Mouse (Mus musculus) kidney, embryonic 16.5 days (tissue): ENCODE results near the gene Cyp4a29. TPM values are rescaled to one million over a fixed set of nuclear protein-coding genes. Genes with fewer than 3 reads are reported as not detected.

Experiments
- polyA plus RNA-seq: library from polyadenylated mRNA; unstranded; fragments of >200 nt; fragmentation: Nextera tagmentation; extraction: Ambion mirVana; gene quantifications from 2 replicates; pipeline ENCODE4 v1.2.1, GENCODE M21; 2015

Cyp4a29 gene
- polyA plus RNA-seq, 1 experiment from 2014 or later = not detected

Other genes with a start within 250 kb of the Cyp4a29 start
- 12.0 and 12.9 TPM in 2 replicates for gene Stil, start 241.9 kb upstream of the Cyp4a29 start, polyA plus RNA-seq
- 1.2 and 1.3 TPM in 2 replicates for gene Tal1, start 185.7 kb upstream of the Cyp4a29 start, polyA plus RNA-seq
- gene Pdzk1ip1, start 153.4 kb upstream of the Cyp4a29 start, polyA plus RNA-seq = 292 and 326 TPM in 2 replicates
- gene Cyp4x1, start 107.8 kb upstream of the Cyp4a29 start, polyA plus RNA-seq = 0.41 and 1.0 TPM in 2 replicates
- 0.12 and 0.29 TPM in 2 replicates for gene Cyp4a12a, start 57.0 kb downstream of the Cyp4a29 start, polyA plus RNA-seq
- gene Cyp4a12b, start 169.5 kb downstream of the Cyp4a29 start, polyA plus RNA-seq = 1.1 and 1.2 TPM in 2 replicates
- gene Cyp4a30b, start 210.5 kb downstream of the Cyp4a29 start, polyA plus RNA-seq = 1.00 and 1.0 TPM in 2 replicates